Comparison of ENCODE assay signal across 16 mouse cellular contexts in the genomic region with DNA sequence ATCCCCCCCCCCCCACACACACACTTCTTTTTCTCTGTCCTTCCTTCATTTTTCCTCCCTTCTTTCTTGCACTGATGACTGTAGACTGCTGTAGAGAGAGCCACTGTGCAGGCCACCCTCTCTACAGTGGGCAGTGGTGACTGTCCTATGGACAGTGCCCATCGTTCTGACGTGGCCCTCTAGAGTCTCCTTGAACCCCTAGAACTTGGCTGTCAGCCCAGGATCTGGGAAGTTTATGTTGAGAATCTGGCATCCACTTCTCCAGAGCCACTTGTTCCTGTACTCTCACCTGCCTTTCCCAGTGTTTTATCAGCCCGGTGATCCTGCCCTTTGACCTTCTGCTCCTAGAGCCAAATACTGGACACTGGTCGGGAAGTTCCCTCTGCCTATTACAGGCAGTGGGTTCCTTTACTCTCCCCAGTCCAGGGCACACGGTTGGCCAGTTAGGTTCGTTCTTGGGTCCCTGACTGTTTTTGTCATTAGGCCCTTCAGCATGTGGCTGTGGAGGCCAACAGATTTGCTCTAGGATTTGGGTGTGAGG. TPM values are rescaled to one million over a fixed set of nuclear protein-coding genes. Genes with fewer than 3 reads are reported as not detected.
DNase-seq lines count a peak whose midpoint lies in the region; ATAC-seq and TF ChIP-seq lines count a peak whose summit lies in the region.
"Had no signal": no experiment of that assay in that cellular context is flagged by ENCODE, and none has a peak within 500 bp of the region (broad histone marks: within the 10 kb centered on the region; RNA-seq: fewer than 3 reads in every experiment).

No protein-coding gene starts in this region.

- no peaks in the 10 kb centered on the region for H3K9me3 ChIP-seq in lung, embryonic 14.5 days (ENCODE audit: low read depth, low read length)
- H3K9me3 ChIP-seq: hindbrain, embryonic 15.5 days had no signal

- H3K36me3 ChIP-seq in lung, embryonic 14.5 days (ENCODE audit: insufficient read depth), result no peaks in the 10 kb centered on the region
- H3K36me3 ChIP-seq: hindbrain, embryonic 15.5 days had no signal

- no peak overlapping the region for H3K9ac ChIP-seq in lung, embryonic 14.5 days
- H3K9ac ChIP-seq: forebrain, postnatal 0 days; hindbrain, embryonic 15.5 days had no signal

- no peak for ATAC-seq in lung, embryonic 14.5 days (ENCODE audit: insufficient read depth)

- no peak overlapping the region for H3K4me2 ChIP-seq in lung, embryonic 14.5 days

- no peak for TF ChIP-seq CTCF in lung, embryonic 14.5 days (IDR thresholded peaks at IDR 0.05; ENCODE audit: low read depth)

- no peak overlapping the region for H3K27ac ChIP-seq in lung, embryonic 14.5 days (ENCODE audit: low read depth)
- H3K27ac ChIP-seq: hindbrain, embryonic 15.5 days had no signal

- peak; percentile 39 for DNase-seq in heart, postnatal 4 days
- DNase-seq in heart, adult 8-10 months (ENCODE audit: low spot score), result no peak
- DNase-seq in adrenal gland, postnatal 25 days, result peak; percentile 67
- DNase-seq in lung, embryonic 14.5 days, result peak; percentile 70
- DNase-seq in yolk sac, embryonic 10.5 days (ENCODE audit: low spot score), result peak; percentile 40
- DNase-seq in frontal cortex, postnatal 14 days (ENCODE audit: low spot score in 2 of 2), result no peak
- no peak for DNase-seq in layer of hippocampus, postnatal 10 days (ENCODE audit: low spot score in 2 of 2)
- DNase-seq: forebrain, postnatal 0 days; gastrocnemius, postnatal 10 days; kidney, adult 11 months; kidney, postnatal 14 days; midbrain, embryonic 14.5 days; thymus, postnatal 4 days had no signal

- no peak overlapping the region for H3K4me3 ChIP-seq in lung, embryonic 14.5 days (ENCODE audit: low read depth, low read length)
- H3K4me3 ChIP-seq: erythroblast, embryonic 14.5 days; hindbrain, embryonic 15.5 days had no signal

- H3K4me1 ChIP-seq in lung, embryonic 14.5 days (ENCODE audit: insufficient read depth), result peaks cover 23% of the 10 kb centered on the region

- WGBS in lung, embryonic 14.5 days, result 36% methylated on average over 6 of the region's 6 CpGs

- H3K27me3 ChIP-seq in lung, embryonic 14.5 days (ENCODE audit: insufficient read depth, low read length), result no peaks in the 10 kb centered on the region

RNA-seq across cellular contexts. Expression of a gene that starts 39.6 kb away (rescaled TPM):
- 1 to 10 TPM; 4.4 to 5.7 TPM for total RNA-seq in heart, postnatal 4 days (2021)
- total RNA-seq in heart, adult 8-10 months (2022), result 1 to 10 TPM; 4.2 to 7.8 (median 6.4) TPM
- 1.8 and 1.9 TPM in 2 replicates for total RNA-seq in adrenal gland, postnatal 25 days (2021)
- 21.4 and 21.5 TPM in 2 replicates for polyA plus RNA-seq in lung, embryonic 14.5 days (2014; fragmentation: Nextera tagmentation; extraction: Ambion mirVana)
- total RNA-seq in layer of hippocampus, postnatal 10 days (2021), result 1 to 10 TPM; 3.2 TPM
- total RNA-seq: megakaryocyte progenitor cell, adult 5-6 weeks had no signal
- polyA plus RNA-seq: erythroblast, embryonic 14.5 days had no signal

Comparison
In these comparisons a context has a peak if more than half of its experiments do, and no peak if none do; other contexts are left out.
1. DNase-seq: peak in heart, postnatal 4 days (single experiment), adrenal gland, postnatal 25 days (single experiment), lung, embryonic 14.5 days (single experiment) and yolk sac, embryonic 10.5 days (single experiment); none in heart, adult 8-10 months (single experiment), frontal cortex, postnatal 14 days (0 of 2) and layer of hippocampus, postnatal 10 days (0 of 2).